Mouse (Mus musculus): ENCODE results near the gene Tex50.

Tex50 gene

DNA sequence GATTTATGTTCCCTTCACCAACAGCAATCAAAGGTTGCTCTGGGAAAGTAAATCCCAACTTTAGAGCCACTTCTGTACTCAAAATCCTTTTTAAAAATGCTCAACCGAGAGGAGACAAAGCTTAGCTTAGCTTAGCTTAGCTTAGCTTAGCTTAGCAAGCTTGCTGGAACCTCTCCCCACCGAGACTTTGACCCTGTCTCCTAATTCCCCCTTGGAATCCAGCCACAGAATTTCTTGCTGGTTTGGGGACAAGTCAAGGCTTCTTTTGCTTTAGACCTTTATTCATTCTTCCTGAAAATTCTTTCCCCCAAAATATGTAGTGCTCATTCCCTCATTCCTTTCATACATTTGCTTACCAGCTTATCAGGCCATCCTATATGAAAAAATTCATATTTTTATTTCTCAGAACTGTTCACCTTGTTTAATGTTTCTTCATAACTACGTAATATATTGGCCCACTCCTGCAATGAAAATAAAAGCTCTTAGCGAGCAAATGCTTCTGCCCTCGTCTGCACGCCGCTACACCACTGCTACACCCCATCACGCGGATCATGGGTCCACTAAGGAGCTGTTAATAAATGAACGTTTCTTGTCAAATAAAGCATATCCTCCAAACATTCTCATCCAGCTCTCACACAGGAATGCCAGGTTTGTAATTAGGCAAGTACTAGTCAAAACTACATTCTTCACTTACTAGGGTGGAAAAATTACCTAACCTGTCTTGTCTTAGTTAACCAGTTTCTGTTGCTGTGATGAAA is 36.3 kb downstream of the Tex50 start:
- peak; percentile 54 for DNase-seq

DNA sequence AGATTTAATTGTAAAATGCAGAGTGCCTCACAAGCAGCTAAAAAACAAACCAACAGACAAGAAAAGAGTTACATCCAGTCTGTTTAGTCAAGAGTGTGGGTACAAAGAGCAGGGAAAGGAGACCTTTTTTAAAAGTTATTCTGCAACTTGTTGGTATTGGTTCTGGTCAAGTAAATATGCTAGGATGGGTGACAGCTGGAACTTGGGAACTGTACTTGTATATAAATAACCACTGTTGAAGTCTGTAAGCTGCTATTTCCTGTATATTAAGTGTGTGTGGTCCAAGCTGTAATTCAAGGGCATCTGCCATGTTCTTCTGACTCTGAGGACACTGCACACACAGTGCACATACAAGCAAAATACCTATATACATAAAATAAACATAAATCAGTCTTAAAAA is 44.5 kb downstream of the Tex50 start:
- DNase-seq: no peak

DNA sequence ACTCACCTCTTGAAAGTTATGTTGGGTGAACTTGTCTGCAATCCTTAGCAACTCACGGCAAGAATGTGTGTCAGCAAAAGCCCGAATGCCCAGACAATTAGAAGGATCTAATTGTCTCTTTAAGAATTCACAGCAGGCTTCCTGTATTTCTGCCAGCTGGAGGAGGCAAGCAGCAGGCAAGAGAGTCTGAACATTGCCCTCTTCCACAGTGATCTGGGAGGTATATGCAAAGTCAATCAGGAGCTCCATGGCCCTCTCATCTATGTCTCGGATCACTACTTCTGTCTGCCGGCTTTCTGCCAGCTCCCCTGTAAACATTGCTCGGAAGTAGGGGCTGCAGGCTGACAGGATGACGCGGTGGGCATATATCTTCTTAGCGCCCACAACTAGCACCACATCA is 49.9 kb downstream of the Tex50 start:
- peak; percentile 59 for DNase-seq

Data from kidney, postnatal 14 days (tissue).